Mouse (Mus musculus) forebrain, embryonic 15.5 days (tissue): Measurements from ENCODE around the gene Trmt61a. TPM values are rescaled to one million over a fixed set of nuclear protein-coding genes. Genes with fewer than 3 reads are reported as not detected.
"Not testable (repeated sequence)": the region's sequence is repeated elsewhere in the genome, so short reads cannot be mapped to it uniquely, and the experiment has no call there.

Experiments used
- ATAC-seq: fragments of 200-750 bp; cut with Nextera tagmentation; replicated peaks from 2 replicates; pipeline ENCODE4 v1.8.0; 2017; ENCODE audit warnings: mild to moderate bottlenecking, moderate TSS enrichment, moderate library complexity
- H3K27ac ChIP-seq: fragments of 300-500 bp; sonication (generic); replicated peaks from 2 replicates; pipeline ENCODE4 v1.5.1; 2015; ENCODE audit warnings: mild to moderate bottlenecking, inconsistent platforms
- H3K27me3 ChIP-seq: fragments of 300-500 bp; sonication (generic); 2 replicates; pipeline ENCODE4 v1.6.1; 2015; ENCODE audit warnings: inconsistent platforms
- H3K36me3 ChIP-seq: fragments of 300-500 bp; sonication (generic); 2 replicates; pipeline ENCODE4 v1.6.1; 2015; ENCODE audit warnings: mild to moderate bottlenecking, inconsistent platforms
- H3K4me1 ChIP-seq: fragments of 300-500 bp; sonication (generic); 2 replicates; pipeline ENCODE4 v1.6.1; 2015; ENCODE audit warnings: inconsistent platforms
- H3K4me2 ChIP-seq: fragments of 300-500 bp; sonication (generic); replicated peaks from 2 replicates; pipeline ENCODE4 v1.6.1; 2015; ENCODE audit warnings: mild to moderate bottlenecking, inconsistent platforms
- H3K4me3 ChIP-seq: fragments of 300-500 bp; sonication (generic); 2 replicates; pipeline ENCODE4 v1.5.1; 2015; ENCODE audit warnings: mild to moderate bottlenecking, inconsistent platforms
- H3K9ac ChIP-seq: fragments of 300-500 bp; sonication (generic); replicated peaks from 2 replicates; pipeline ENCODE4 v1.6.1; 2015; ENCODE audit warnings: mild to moderate bottlenecking, inconsistent platforms
- H3K9me3 ChIP-seq: fragments of 300-500 bp; sonication (generic); 2 replicates; pipeline ENCODE4 v1.6.1; 2016; ENCODE audit warnings: inconsistent platforms
- WGBS: fragments of 180-500 bp; shearing (Covaris S2); methylation state at CpG from one replicate; pipeline ENCODE4 v1.1.7; 2015; ENCODE audit warnings: mixed read lengths; 5-methylcytosine and 5-hydroxymethylcytosine counted together
- polyA plus RNA-seq: library from polyadenylated mRNA; unstranded; fragments of >200 nt; fragmentation: Nextera tagmentation; extraction: Ambion mirVana; gene quantifications from 2 replicates; pipeline ENCODE4 v1.2.1, GENCODE M21; 2015

Gene Trmt61a
- polyA plus RNA-seq, 1 experiment from 2014 or later, result 10.6 TPM

DNA sequence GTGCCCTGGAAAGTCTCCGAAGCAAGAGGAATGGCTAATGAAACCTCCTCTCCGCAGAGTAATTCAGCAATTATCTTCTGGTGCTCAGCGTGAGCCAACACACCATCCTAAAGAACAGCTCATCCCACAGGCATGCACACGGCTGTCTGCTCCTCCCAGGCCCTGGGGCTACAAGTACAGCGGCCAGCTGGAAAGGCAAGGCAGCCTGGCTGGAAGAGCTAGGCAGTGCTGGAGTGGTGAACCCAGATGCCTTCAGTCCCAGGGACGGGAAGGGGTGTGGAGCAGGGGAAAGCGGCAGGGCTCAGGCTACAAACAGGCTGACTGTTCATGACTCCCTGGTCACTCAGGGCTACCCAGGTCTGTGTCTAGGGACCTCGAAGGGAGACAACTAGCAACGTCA lies 26.7 kb downstream of the Trmt61a start:
- no peak overlapping the region for H3K27ac ChIP-seq
- peaks cover 15% of the 10 kb centered on the region for H3K36me3 ChIP-seq
- no peaks in the 10 kb centered on the region for H3K9me3 ChIP-seq
- no peak; the same call in 1 of the 2 replicates for ATAC-seq
- WGBS, result 49% methylated on average over 9 of the region's 9 CpGs
- H3K9ac ChIP-seq, result no peak overlapping the region
- 0 out of 2 replicates have a peak, but pooled peaks cover 5% of the 10 kb centered on the region for H3K4me1 ChIP-seq
- H3K4me3 ChIP-seq, result no peak overlapping the region
- no peak overlapping the region for H3K4me2 ChIP-seq
- H3K27me3 ChIP-seq, result no peaks in the 10 kb centered on the region

DNA sequence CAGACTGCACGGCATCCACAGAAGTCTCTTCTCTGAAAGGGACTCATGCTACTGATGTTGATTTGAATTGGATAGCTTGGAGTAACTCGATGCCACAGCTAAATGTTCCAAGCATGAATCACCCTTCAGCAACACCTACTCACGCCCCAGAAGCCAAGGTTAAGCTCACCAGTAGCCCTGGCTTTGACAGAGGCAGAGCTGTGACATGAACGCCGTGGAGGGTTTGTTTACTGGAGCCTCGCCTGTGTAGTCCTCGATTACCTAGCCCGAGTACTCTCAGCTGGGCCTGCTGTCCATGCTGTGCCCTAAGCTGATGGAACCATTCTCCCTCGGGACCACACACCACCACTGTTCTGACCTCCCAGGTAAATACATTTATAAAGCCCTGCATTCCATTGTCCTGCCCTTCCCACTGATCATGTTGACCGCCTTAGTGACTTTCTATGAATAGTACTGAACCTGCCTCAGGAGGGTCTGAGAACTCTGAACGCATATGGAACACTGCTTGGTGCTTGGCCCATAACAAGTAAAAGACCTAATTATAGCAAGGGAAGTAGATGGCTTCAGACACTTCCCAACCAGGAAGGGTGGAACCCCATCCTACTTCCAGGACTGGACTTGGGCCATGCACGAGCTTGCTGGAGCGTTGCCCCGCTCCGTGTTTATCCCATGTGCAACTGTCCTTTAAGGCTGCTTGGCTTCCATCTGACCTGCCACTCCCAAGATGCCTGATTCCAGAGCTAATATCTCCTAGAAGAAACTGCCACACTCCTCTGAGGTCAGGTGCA lies 27.5 kb downstream of the Trmt61a start:
- peaks cover 22% of the 10 kb centered on the region for H3K36me3 ChIP-seq
- H3K9me3 ChIP-seq, result no peaks in the 10 kb centered on the region
- no peak overlapping the region for H3K4me3 ChIP-seq
- H3K27ac ChIP-seq, result no peak overlapping the region
- WGBS, result 80% methylated on average over 15 of the region's 15 CpGs
- no peak overlapping the region for H3K4me2 ChIP-seq
- ATAC-seq, result no peak
- H3K9ac ChIP-seq, result no peak overlapping the region
- H3K27me3 ChIP-seq, result no peaks in the 10 kb centered on the region
- peaks cover 9% of the 10 kb centered on the region for H3K4me1 ChIP-seq

DNA sequence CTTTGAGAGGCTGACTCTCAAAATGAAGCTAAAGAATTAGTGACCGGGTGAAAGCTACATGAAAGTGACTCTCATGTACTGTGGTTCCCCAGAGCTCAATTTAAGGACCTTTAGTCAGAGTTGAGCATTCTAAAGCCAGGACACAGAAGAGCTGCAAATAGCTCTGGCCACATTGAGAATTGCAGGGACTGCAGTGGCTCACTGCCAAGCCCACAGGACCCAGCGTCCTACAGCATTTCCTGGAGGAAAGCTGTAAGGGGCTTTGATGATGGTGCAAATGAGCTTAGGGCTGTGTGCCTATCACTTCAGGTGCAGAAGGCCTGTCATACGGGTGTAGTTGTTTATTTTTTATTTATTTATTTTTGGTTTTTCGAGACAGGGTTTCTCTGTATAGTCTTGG lies 30.3 kb downstream of the Trmt61a start:
- Histone ChIP-seq H3K27ac (no peak overlapping the region), H3K9ac (no peak overlapping the region), H3K36me3 (peaks cover 32% of the 10 kb centered on the region), H3K4me2 (no peak overlapping the region), H3K4me3 (no peak overlapping the region), H3K4me1 (peaks cover 22% of the 10 kb centered on the region), H3K9me3 (no peaks in the 10 kb centered on the region), H3K27me3 (no peaks in the 10 kb centered on the region)
- ATAC-seq, result no peak
- WGBS, result 73% methylated on average over 4 of the region's 4 CpGs

DNA sequence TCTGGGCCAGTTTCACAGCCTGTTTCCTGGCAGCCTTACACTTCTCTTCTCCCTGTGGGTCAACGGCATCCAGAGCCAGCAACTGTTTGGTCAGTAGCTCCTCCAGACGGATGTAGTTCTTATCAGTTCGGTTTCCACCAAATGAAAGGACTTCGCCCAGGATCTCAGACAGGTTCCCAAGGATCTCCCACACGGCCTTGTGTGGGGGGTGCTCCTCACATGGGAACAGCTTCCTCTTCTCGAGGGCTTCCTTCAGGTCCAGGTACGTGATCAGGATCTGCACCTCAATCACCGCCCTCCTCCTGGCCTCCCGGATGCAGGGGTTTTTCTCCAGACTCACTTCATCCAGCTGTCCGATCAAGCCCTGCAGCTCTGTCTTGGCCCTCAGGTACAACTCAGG lies 32.2 kb downstream of the Trmt61a start:
- H3K36me3 ChIP-seq, result peaks cover 32% of the 10 kb centered on the region
- no peak overlapping the region for H3K9ac ChIP-seq
- no peak for ATAC-seq
- no peaks in the 10 kb centered on the region for H3K27me3 ChIP-seq
- WGBS, result 88% methylated on average over 10 of the region's 10 CpGs
- no peak overlapping the region for H3K4me2 ChIP-seq
- no peak overlapping the region for H3K27ac ChIP-seq
- H3K4me1 ChIP-seq, result peaks cover 30% of the 10 kb centered on the region
- H3K4me3 ChIP-seq, result no peak overlapping the region
- H3K9me3 ChIP-seq, result no peaks in the 10 kb centered on the region

DNA sequence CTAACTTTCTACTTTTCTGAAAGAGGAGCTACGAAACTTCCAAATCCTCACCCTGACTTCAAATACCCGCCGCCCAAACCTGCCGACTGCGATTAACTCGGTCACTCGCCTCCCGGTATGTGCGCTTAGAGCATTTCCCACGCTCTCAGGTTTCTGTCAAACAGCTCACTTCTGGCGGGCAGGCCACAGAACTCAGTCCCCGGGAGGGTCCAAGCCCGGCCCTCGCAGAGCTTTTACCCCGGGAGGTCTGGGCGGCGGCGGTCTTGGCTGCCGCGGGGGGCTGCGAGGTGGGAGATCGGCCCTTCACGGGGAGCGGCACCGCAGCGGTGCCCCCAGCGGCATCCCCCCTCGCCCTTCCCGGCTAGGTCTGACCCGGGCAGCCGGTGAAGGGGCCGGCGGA lies 34.6 kb downstream of the Trmt61a start:
- H3K36me3 ChIP-seq, result peaks cover 29% of the 10 kb centered on the region
- H3K9ac ChIP-seq, result peak overlapping the region; percentile 91
- peak overlapping the region; percentile 65 for H3K4me2 ChIP-seq
- H3K4me3 ChIP-seq, result peak overlapping the region; percentile 71
- peak; percentile 43 for ATAC-seq
- no peaks in the 10 kb centered on the region for H3K9me3 ChIP-seq
- under 1% methylated on average over 26 of the region's 33 CpGs for WGBS
- H3K27ac ChIP-seq, result peak overlapping the region; percentile 87
- H3K4me1 ChIP-seq, result peaks cover 30% of the 10 kb centered on the region
- H3K27me3 ChIP-seq, result no peaks in the 10 kb centered on the region

DNA sequence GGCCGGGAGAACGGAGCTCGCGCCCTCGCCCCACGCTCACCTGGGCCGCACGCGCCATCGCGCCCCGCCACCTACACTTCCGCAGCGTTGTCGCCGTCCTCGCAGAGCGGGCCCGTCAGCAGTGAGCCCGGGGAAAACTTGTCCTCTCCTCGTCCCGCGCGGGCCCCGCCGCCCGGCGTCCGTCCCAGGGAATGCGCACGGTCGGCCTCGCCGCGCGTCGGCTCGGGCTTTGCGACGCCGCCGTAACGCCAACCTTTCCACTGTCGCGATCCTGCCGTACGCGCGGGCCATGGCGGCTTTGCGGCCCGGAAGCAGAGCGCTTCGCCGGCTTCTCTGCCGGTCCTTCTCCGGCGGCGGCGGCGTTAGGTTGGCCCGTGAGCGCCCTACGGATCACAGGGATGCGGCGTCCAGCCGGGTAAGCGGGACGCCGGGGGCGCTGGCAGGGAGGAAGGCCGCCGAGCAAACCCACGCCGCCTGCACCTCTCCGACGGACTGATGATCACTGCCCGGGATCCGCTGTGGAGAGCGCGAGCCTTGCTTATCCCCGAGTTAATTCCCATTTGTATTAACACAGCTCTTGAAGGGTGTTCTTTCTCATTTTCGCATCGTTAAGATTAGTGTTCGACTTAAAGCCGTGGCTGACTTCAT lies 35.2 kb downstream of the Trmt61a start, which contains the start of the genes Bag5 and Apopt1:
TSS of gene Bag5 (minus strand) at position 254 of the 648 bp plus-strand sequence.
TSS of gene Apopt1 (plus strand) at position 258 of the 648 bp plus-strand sequence.
- peak within 1 kb of the TSS; percentile 87 for H3K27ac ChIP-seq
- H3K9ac ChIP-seq, result peak within 1 kb of the TSS; percentile 91
- no peaks in the 10 kb centered on the region for H3K27me3 ChIP-seq
- H3K36me3 ChIP-seq, result peaks cover 29% of the 10 kb centered on the region
- peak within 1 kb of the TSS; percentile 71 for H3K4me3 ChIP-seq
- peak; percentile 97 for ATAC-seq
- H3K4me1 ChIP-seq, result peaks cover 30% of the 10 kb centered on the region
- under 1% methylated on average over 77 of the region's 86 CpGs for WGBS
- H3K9me3 ChIP-seq, result no peaks in the 10 kb centered on the region
- peak within 1 kb of the TSS; percentile 65 for H3K4me2 ChIP-seq

DNA sequence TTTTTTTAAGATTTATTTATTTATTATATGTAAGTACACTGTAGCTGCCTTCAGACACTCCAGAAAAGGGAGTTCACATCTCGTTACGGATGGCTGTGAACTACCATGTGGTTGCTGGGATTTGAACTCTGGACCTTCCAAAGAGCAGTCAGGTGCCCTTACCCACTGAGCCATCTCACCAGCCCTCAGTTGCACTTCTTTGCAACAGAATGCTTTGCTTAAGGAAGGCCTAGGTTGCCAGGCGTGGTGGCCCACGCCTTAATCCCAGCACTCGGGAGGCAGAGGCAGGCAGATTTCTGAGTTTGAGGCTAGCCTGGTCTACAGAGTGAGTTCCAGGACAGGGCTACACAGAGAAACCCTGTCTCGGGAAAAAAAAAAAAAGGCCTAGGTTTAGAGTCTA lies 36.0 kb downstream of the Trmt61a start:
- WGBS, result 81% methylated on average over 6 of the region's 6 CpGs
- peak overlapping the region; percentile 71 for H3K4me3 ChIP-seq
- H3K27me3 ChIP-seq, ATAC-seq, H3K9me3 ChIP-seq, H3K27ac ChIP-seq: not testable (repeated sequence)
- peaks cover 34% of the 10 kb centered on the region for H3K4me1 ChIP-seq
- peaks cover 25% of the 10 kb centered on the region for H3K36me3 ChIP-seq
- peak overlapping the region; percentile 65 for H3K4me2 ChIP-seq
- H3K9ac ChIP-seq, result peak overlapping the region; percentile 91; the same call in 1 of the 2 replicates

DNA sequence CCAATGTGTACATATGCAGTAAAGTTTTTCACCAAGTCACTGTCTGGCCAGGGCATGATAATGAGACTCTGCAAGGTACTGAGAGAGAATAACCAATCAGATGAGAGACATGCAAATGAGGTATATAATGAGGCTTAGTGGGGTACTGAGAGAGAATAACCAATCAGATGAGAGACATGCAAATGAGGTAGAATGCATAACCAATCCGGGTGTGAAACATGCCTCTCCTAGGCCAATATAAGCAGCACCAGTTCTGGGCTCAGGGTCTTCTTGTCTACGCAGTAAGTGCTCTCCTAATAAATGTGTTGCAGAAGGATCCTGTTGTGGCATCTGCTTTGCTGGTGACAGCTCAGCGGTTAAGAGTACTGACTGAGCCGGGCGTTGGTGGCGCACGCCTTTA lies 38.6 kb downstream of the Trmt61a start:
- H3K4me3 ChIP-seq, result no peak overlapping the region
- H3K9me3 ChIP-seq, result no peaks in the 10 kb centered on the region
- ATAC-seq, result no peak
- no peaks in the 10 kb centered on the region for H3K27me3 ChIP-seq
- H3K9ac ChIP-seq, result no peak overlapping the region
- WGBS, result 95% methylated on average over 7 of the region's 7 CpGs
- H3K36me3 ChIP-seq, result no peaks in the 10 kb centered on the region
- H3K4me1 ChIP-seq, result peaks cover 26% of the 10 kb centered on the region
- H3K27ac ChIP-seq, result no peak overlapping the region
- no peak overlapping the region for H3K4me2 ChIP-seq

DNA sequence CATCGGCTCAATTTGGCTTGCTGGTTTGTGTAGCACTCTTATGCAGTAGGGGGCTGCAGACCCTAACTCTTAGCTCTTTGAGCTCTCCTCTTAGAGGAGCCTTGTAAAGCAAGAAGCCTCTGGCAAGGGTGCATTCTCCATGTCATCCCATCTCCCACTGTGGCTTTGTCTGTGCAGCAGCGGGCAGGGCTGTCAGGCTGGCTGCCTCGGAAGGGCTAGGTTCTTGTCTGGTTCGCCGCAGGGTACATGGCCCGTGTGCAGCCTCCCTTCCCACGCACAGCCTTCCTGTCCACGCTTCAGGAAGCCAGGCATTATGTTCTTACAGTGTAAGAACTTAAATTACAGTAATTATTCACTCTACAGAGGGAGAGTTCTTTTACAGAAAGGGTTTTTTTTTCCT lies 40.8 kb downstream of the Trmt61a start:
- no peak overlapping the region for H3K4me3 ChIP-seq
- H3K27ac ChIP-seq, result peak overlapping the region; percentile 58
- peaks cover 3% of the 10 kb centered on the region; the same call in 1 of the 2 replicates for H3K36me3 ChIP-seq
- peak overlapping the region; percentile 4; the same call in 1 of the 2 replicates for H3K9ac ChIP-seq
- H3K9me3 ChIP-seq, result no peaks in the 10 kb centered on the region
- 26% methylated on average over 8 of the region's 8 CpGs for WGBS
- no peak overlapping the region for H3K4me2 ChIP-seq
- H3K4me1 ChIP-seq, result peaks cover 17% of the 10 kb centered on the region
- H3K27me3 ChIP-seq, result no peaks in the 10 kb centered on the region
- ATAC-seq, result no peak

DNA sequence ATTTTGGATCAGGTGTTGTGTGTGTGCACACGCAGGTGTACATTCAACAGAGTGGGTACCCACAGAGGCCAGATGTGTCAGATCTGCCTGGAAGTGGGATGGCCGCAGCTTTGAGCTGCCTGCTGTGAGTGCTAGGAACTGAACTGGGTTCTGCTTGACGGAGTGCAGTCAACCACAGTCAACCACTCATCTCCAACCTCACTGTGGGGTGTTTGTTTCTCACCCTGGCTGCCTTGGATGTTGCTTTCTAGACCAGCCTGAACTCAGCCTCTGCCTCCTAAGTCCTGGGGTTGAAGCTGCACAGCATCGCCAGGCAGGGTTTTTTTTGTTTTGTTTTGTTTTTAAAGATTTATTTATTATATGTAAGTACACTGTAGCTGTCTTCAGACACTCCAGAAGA lies 42.3 kb downstream of the Trmt61a start:
- H3K27me3 ChIP-seq, result no peaks in the 10 kb centered on the region
- H3K4me3 ChIP-seq, result no peak overlapping the region
- peaks cover 9% of the 10 kb centered on the region for H3K4me1 ChIP-seq
- WGBS, result 84% methylated on average over 4 of the region's 4 CpGs
- no peak overlapping the region for H3K4me2 ChIP-seq
- no peak for ATAC-seq
- no peak overlapping the region for H3K9ac ChIP-seq
- H3K9me3 ChIP-seq, result no peaks in the 10 kb centered on the region
- H3K27ac ChIP-seq, result no peak overlapping the region
- peaks cover 8% of the 10 kb centered on the region; the same call in 1 of the 2 replicates for H3K36me3 ChIP-seq

DNA sequence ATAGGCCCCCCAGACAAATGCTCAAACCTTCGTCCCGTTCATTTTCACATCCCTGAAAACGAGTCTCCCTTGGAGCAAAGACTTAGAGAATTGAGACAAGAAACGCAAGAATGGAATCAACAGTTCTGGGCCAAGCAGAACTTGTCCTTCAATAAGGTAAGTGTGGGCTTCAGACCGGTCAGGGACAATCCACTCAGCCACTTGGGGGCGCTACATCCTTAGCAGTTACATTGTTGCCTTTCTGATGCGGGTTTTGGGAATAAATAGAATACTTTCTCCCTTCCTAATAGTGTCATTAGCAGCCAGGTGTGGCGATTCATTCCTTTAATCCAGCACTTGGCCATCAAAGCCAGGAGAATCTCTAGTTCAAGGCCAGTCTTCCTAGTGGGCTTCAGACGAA lies 44.7 kb downstream of the Trmt61a start:
- no peak overlapping the region for H3K9ac ChIP-seq
- WGBS, result 77% methylated on average over 9 of the region's 9 CpGs

DNA sequence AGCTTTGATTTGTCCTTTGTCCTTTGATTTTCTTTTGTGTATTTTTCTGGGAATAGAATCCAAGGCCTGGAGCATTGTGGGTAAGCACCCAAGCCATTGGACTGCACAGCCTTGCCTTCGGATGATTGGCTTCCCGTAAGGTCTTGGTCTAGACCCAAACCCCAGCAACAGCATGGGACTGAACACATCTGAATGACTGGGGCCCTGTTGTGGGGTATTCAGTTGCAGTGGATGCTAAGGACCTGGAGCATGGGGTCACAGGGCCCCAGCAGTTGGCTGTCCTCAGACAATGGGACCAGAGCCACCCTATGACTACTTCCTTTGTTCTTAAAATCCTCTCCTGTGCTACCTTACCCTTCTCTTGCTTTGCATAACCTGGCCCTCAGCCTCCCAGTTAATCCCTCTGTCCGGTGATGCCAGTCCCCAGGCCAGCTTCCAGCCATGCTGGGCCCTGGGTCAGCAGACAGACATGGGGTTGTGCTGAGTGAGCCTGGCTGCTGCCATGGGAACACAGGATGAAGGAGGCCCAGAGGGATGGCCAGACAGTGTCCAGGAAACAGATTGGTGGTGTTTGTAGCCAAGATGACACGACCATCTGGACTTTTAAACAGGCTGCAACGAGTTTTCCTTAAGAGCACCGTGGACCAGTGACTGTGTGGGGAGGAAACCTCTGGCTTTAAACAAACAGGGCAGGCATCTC lies 46.9 kb downstream of the Trmt61a start:
- no peak overlapping the region for H3K9ac ChIP-seq
- no peak overlapping the region for H3K4me3 ChIP-seq
- H3K27me3 ChIP-seq, result no peaks in the 10 kb centered on the region
- peaks cover 8% of the 10 kb centered on the region; the same call in 1 of the 2 replicates for H3K36me3 ChIP-seq
- H3K9me3 ChIP-seq, result no peaks in the 10 kb centered on the region
- 37% methylated on average over 6 of the region's 6 CpGs for WGBS
- ATAC-seq, result peak; percentile 23; the same call in 1 of the 2 replicates
- H3K4me2 ChIP-seq, result no peak overlapping the region
- H3K27ac ChIP-seq, result peak overlapping the region; percentile 54
- H3K4me1 ChIP-seq, result peaks cover 5% of the 10 kb centered on the region; the same call in 1 of the 2 replicates

More for the DNA sequence above, 44.7 kb downstream of the Trmt61a start:
- Histone ChIP-seq H3K27ac (no peak overlapping the region), H3K4me2 (no peak overlapping the region), H3K27me3 (no peaks in the 10 kb centered on the region), H3K36me3 (peaks cover 8% of the 10 kb centered on the region; the same call in 1 of the 2 replicates), H3K9me3 (no peaks in the 10 kb centered on the region), H3K4me3 (no peak overlapping the region), H3K4me1 (peaks cover 9% of the 10 kb centered on the region)
- no peak for ATAC-seq
